Mouse (Mus musculus): ENCODE data around the gene Dgkh. TPM values are rescaled to one million over a fixed set of nuclear protein-coding genes. Genes with fewer than 3 reads are reported as not detected.

Dgkh gene
- polyA plus RNA-seq, 1 experiment from 2014 or later: 4.4 TPM

DNA sequence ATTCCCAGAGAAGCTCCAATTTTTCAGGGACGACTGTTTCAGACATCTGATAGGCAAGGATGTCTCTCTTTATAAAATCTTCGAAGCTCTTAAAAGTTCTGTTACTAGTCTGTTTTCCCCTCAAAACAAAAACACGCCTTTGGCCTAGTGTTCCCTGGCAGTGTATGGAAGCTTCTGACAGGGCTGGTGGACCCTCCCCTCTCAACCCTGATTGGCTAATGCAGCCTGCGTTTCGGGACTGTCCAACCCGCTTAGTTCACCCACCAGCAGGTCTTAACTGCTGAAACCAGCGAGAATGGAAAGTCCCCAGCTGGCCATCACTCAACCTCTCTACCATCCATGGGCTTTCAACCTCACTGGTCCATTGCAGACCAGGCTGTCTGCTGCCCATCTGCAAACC, 91.3 kb downstream of the Dgkh start:
- H3K9ac ChIP-seq (ENCODE audit: low read depth, low read length): no peak overlapping the region
- no peaks in the 10 kb centered on the region for H3K4me1 ChIP-seq (ENCODE audit: control insufficient read depth, insufficient read depth, low read length)
- no peak overlapping the region for H3K4me3 ChIP-seq (ENCODE audit: low read depth, low read length)
- no peak for ATAC-seq (ENCODE audit: low read depth)
- H3K27ac ChIP-seq (replicated peaks; ENCODE audit: low read depth, low read length): no peak overlapping the region
- H3K27me3 ChIP-seq (replicated peaks; ENCODE audit: control insufficient read depth, insufficient read depth, low read length): no peaks in the 10 kb centered on the region
- 79% methylated on average over 7 of the region's 7 CpGs for WGBS
- no peaks in the 10 kb centered on the region for H3K36me3 ChIP-seq (ENCODE audit: control insufficient read depth, insufficient read depth, low read length)
- H3K4me2 ChIP-seq (ENCODE audit: low read depth, low read length): no peak overlapping the region
- DNase-seq (ENCODE audit: low spot score): no peak
- no peaks in the 10 kb centered on the region for H3K9me3 ChIP-seq (ENCODE audit: control insufficient read depth, low read length)

- Histone ChIP-seq H3K9me3 (ENCODE audit: control insufficient read depth, low read length) (no peaks in the 10 kb centered on the region), H3K4me3 (ENCODE audit: low read depth, low read length) (no peak overlapping the region), H3K36me3 (ENCODE audit: control insufficient read depth, insufficient read depth, low read length) (no peaks in the 10 kb centered on the region), H3K27ac (replicated peaks; ENCODE audit: low read depth, low read length) (no peak overlapping the region), H3K4me2 (ENCODE audit: low read depth, low read length) (no peak overlapping the region), H3K27me3 (replicated peaks; ENCODE audit: control insufficient read depth, insufficient read depth, low read length) (no peaks in the 10 kb centered on the region), H3K9ac (ENCODE audit: low read depth, low read length) (no peak overlapping the region), H3K4me1 (ENCODE audit: control insufficient read depth, insufficient read depth, low read length) (no peaks in the 10 kb centered on the region)
- DNase-seq (ENCODE audit: low spot score) (no peak), ATAC-seq (ENCODE audit: low read depth) (no peak)
- WGBS: 80% methylated on average over 5 of the region's 5 CpGs
These were observed 92.9 kb downstream of the Dgkh start for GRCm38 (mm10) chr14:78639691-78640090.

- ATAC-seq (ENCODE audit: low read depth): no peak
- DNase-seq (ENCODE audit: low spot score): no peak
- 82% methylated on average over 14 of the region's 14 CpGs for WGBS
- no peaks in the 10 kb centered on the region for H3K36me3 ChIP-seq (ENCODE audit: control insufficient read depth, insufficient read depth, low read length)
- H3K4me1 ChIP-seq (ENCODE audit: control insufficient read depth, insufficient read depth, low read length): no peaks in the 10 kb centered on the region
- H3K9me3 ChIP-seq (ENCODE audit: control insufficient read depth, low read length): no peaks in the 10 kb centered on the region
- no peak overlapping the region for H3K4me2 ChIP-seq (ENCODE audit: low read depth, low read length)
- H3K27ac ChIP-seq (replicated peaks; ENCODE audit: low read depth, low read length): no peak overlapping the region
- H3K27me3 ChIP-seq (replicated peaks; ENCODE audit: control insufficient read depth, insufficient read depth, low read length): no peaks in the 10 kb centered on the region
- no peak overlapping the region for H3K9ac ChIP-seq (ENCODE audit: low read depth, low read length)
- no peak overlapping the region for H3K4me3 ChIP-seq (ENCODE audit: low read depth, low read length)
These were observed 96.8 kb downstream of the Dgkh start for GRCm38 (mm10) chr14:78635612-78636400.

DNA sequence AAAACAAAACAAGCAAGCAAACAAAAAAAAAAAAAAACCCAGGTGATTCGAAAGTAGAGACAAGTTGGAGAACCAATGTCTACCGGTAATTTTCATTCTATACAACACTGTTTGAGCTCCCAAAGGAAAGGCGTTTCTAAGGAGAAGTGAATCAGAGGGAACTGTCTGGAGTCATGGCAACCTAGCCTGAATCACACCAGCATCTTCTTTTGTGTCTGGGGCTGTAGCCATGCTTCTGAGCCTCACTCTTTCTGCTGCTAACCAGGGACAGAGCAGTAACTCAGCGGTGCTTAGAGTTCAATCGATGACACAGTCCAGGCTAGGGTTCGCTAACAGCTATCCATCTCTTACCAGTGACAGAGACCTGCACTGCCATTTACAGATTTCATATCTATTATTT, 99.8 kb downstream of the Dgkh start:
- H3K4me2 ChIP-seq (ENCODE audit: low read depth, low read length): no peak overlapping the region
- H3K4me1 ChIP-seq (ENCODE audit: control insufficient read depth, insufficient read depth, low read length): no peaks in the 10 kb centered on the region
- H3K9ac ChIP-seq (ENCODE audit: low read depth, low read length): no peak overlapping the region
- no peak overlapping the region for H3K27ac ChIP-seq (replicated peaks; ENCODE audit: low read depth, low read length)
- H3K27me3 ChIP-seq (replicated peaks; ENCODE audit: control insufficient read depth, insufficient read depth, low read length): no peaks in the 10 kb centered on the region
- H3K36me3 ChIP-seq (ENCODE audit: control insufficient read depth, insufficient read depth, low read length): no peaks in the 10 kb centered on the region
- DNase-seq (ENCODE audit: low spot score) (no peak), ATAC-seq (ENCODE audit: low read depth) (no peak)
- H3K9me3 ChIP-seq (ENCODE audit: control insufficient read depth, low read length): no peaks in the 10 kb centered on the region
- whole genome bisulfite sequencing: 88% methylated on average over 6 of the region's 6 CpGs
- no peak overlapping the region for H3K4me3 ChIP-seq (ENCODE audit: low read depth, low read length)

- Histone ChIP-seq H3K36me3 (ENCODE audit: control insufficient read depth, insufficient read depth, low read length) (no peaks in the 10 kb centered on the region), H3K9ac (ENCODE audit: low read depth, low read length) (no peak overlapping the region), H3K4me3 (ENCODE audit: low read depth, low read length) (no peak overlapping the region), H3K4me1 (ENCODE audit: control insufficient read depth, insufficient read depth, low read length) (no peaks in the 10 kb centered on the region), H3K27me3 (replicated peaks; ENCODE audit: control insufficient read depth, insufficient read depth, low read length) (no peaks in the 10 kb centered on the region), H3K27ac (replicated peaks; ENCODE audit: low read depth, low read length) (no peak overlapping the region), H3K9me3 (ENCODE audit: control insufficient read depth, low read length) (no peaks in the 10 kb centered on the region), H3K4me2 (ENCODE audit: low read depth, low read length) (no peak overlapping the region)
- DNase-seq (ENCODE audit: low spot score) (no peak), ATAC-seq (ENCODE audit: low read depth) (no peak)
- WGBS: 92% methylated on average over 4 of the region's 4 CpGs
These were observed 101.4 kb downstream of the Dgkh start for GRCm38 (mm10) chr14:78630923-78631875.

DNA sequence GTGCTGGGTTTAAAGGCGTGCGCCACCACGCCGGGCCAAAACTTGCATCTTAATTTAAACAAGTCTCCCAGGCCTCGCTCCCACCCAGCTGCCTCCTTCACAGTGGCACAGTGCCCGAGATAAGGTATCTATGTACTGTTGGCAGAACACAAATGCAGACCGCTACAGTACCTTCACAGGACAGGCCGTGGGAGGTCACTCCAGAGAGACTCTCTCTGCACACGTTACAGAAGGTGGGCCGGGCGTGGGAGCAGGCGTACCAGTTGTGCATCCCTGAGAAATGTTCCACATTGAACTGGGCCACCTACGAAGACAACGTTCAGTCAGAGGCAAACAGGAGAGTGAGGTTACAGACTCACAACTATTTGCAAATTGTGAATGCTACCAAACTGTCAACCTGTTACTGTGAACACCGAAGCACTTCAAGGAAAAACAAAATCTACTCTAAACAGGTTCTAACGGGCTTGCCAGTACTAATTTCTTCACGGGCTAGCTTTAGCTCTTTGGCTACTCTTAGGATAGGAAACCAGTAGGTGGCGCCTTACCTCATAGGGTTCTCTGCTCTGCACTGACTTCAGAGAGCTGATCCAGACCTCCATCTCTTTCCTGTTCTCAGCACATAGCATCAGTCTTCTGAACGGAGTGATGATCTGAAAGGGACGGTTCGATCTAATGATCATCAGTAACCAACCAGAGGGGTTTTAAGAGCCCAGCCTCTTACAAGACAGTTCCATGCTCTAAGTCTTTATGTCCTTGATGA, 104.9 kb downstream of the Dgkh start:
- no peak overlapping the region for H3K4me2 ChIP-seq (ENCODE audit: low read depth, low read length)

GRCm38 (mm10) chr14:78618883-78619295, 113.7 kb downstream of the Dgkh start:
- Histone ChIP-seq H3K27ac (replicated peaks; ENCODE audit: low read depth, low read length) (no peak overlapping the region), H3K9ac (ENCODE audit: low read depth, low read length) (no peak overlapping the region), H3K27me3 (replicated peaks; ENCODE audit: control insufficient read depth, insufficient read depth, low read length) (no peaks in the 10 kb centered on the region), H3K9me3 (ENCODE audit: control insufficient read depth, low read length) (no peaks in the 10 kb centered on the region), H3K4me2 (ENCODE audit: low read depth, low read length) (no peak overlapping the region), H3K4me3 (ENCODE audit: low read depth, low read length) (no peak overlapping the region), H3K36me3 (ENCODE audit: control insufficient read depth, insufficient read depth, low read length) (peaks cover 32% of the 10 kb centered on the region; the same call in 1 of the 2 replicates), H3K4me1 (ENCODE audit: control insufficient read depth, insufficient read depth, low read length) (no peaks in the 10 kb centered on the region)
- WGBS: 60% methylated on average over 9 of the region's 9 CpGs
- ATAC-seq (ENCODE audit: low read depth): no peak
- DNase-seq (ENCODE audit: low spot score): peak; percentile 12

More for the DNA sequence above, 104.9 kb downstream of the Dgkh start:
- Histone ChIP-seq H3K36me3 (ENCODE audit: control insufficient read depth, insufficient read depth, low read length) (0 out of 2 replicates have a peak, but pooled peaks cover 10% of the 10 kb centered on the region), H3K4me1 (ENCODE audit: control insufficient read depth, insufficient read depth, low read length) (no peaks in the 10 kb centered on the region), H3K9ac (ENCODE audit: low read depth, low read length) (no peak overlapping the region), H3K27ac (replicated peaks; ENCODE audit: low read depth, low read length) (no peak overlapping the region), H3K27me3 (replicated peaks; ENCODE audit: control insufficient read depth, insufficient read depth, low read length) (no peaks in the 10 kb centered on the region), H3K9me3 (ENCODE audit: control insufficient read depth, low read length) (no peaks in the 10 kb centered on the region), H3K4me3 (ENCODE audit: low read depth, low read length) (no peak overlapping the region)
- DNase-seq (ENCODE audit: low spot score) (no peak), ATAC-seq (ENCODE audit: low read depth) (no peak)
- 89% methylated on average over 21 of the region's 21 CpGs for WGBS

- no peak overlapping the region for H3K4me3 ChIP-seq (ENCODE audit: low read depth, low read length)
- H3K36me3 ChIP-seq (ENCODE audit: control insufficient read depth, insufficient read depth, low read length): peaks cover 13% of the 10 kb centered on the region; the same call in 1 of the 2 replicates
- DNase-seq (ENCODE audit: low spot score) (peak; percentile 13), ATAC-seq (ENCODE audit: low read depth) (no peak)
- H3K9me3 ChIP-seq (ENCODE audit: control insufficient read depth, low read length): no peaks in the 10 kb centered on the region
- H3K4me2 ChIP-seq (ENCODE audit: low read depth, low read length): no peak overlapping the region
- no peak overlapping the region for H3K9ac ChIP-seq (ENCODE audit: low read depth, low read length)
- H3K4me1 ChIP-seq (ENCODE audit: control insufficient read depth, insufficient read depth, low read length): no peaks in the 10 kb centered on the region
- WGBS: 79% methylated on average over 5 of the region's 5 CpGs
- no peaks in the 10 kb centered on the region for H3K27me3 ChIP-seq (replicated peaks; ENCODE audit: control insufficient read depth, insufficient read depth, low read length)
- H3K27ac ChIP-seq (replicated peaks; ENCODE audit: low read depth, low read length): no peak overlapping the region
These were observed 119.0 kb downstream of the Dgkh start for GRCm38 (mm10) chr14:78613569-78613968.

Data from embryonic facial prominence, embryonic 14.5 days (tissue).